Mouse (Mus musculus) limb, embryonic 13.5 days (tissue): ENCODE measurements at regions not wholly inside any gene's neighbourhood (a gene's known extent, or its start where the extent isn't known, plus 50 kb on each side); places are given as distances from the start of the nearest gene placed in this dataset.

Experiments
- ATAC-seq: fragments of 200-750 bp; cut with Nextera tagmentation; 2 replicates; pipeline ENCODE4 v1.8.0; 2017; ENCODE audit warnings: low read depth, moderate number of reproducible peaks, moderate TSS enrichment; ENCODE audit not compliant: low FRiP score
- H3K27ac ChIP-seq: fragments of 300-500 bp; sonication (generic); 2 replicates; pipeline ENCODE4 v1.5.1; 2015; ENCODE audit warnings: inconsistent platforms, mild to moderate bottlenecking, moderate library complexity
- H3K27me3 ChIP-seq: fragments of 300-500 bp; sonication (generic); 2 replicates; pipeline ENCODE4 v1.6.1; 2015; ENCODE audit warnings: mild to moderate bottlenecking, inconsistent platforms
- H3K36me3 ChIP-seq: fragments of 300-500 bp; sonication (generic); 2 replicates; pipeline ENCODE4 v1.6.1; 2015; ENCODE audit warnings: inconsistent platforms, mild to moderate bottlenecking, moderate library complexity
- H3K4me1 ChIP-seq: fragments of 300-500 bp; sonication (generic); 2 replicates; pipeline ENCODE4 v1.6.1; 2015; ENCODE audit warnings: inconsistent platforms
- H3K4me2 ChIP-seq: fragments of 300-500 bp; sonication (generic); replicated peaks from 2 replicates; pipeline ENCODE4 v1.6.1; 2015; ENCODE audit warnings: inconsistent platforms, mild to moderate bottlenecking, moderate library complexity
- H3K4me3 ChIP-seq: fragments of 300-500 bp; sonication (generic); 2 replicates; pipeline ENCODE4 v1.5.1; 2015; ENCODE audit warnings: moderate library complexity, mild to moderate bottlenecking, inconsistent platforms
- H3K9ac ChIP-seq: fragments of 300-500 bp; sonication (generic); 2 replicates; pipeline ENCODE4 v1.6.1; 2015; ENCODE audit warnings: mild to moderate bottlenecking, inconsistent platforms
- H3K9me3 ChIP-seq: fragments of 300-500 bp; sonication (generic); 2 replicates; pipeline ENCODE4 v1.6.1; 2016; ENCODE audit warnings: inconsistent platforms
- WGBS: fragments of 180-500 bp; shearing (Covaris S2); methylation state at CpG from one replicate; pipeline ENCODE4 v1.1.7; 2015; 5-methylcytosine and 5-hydroxymethylcytosine counted together

DNA sequence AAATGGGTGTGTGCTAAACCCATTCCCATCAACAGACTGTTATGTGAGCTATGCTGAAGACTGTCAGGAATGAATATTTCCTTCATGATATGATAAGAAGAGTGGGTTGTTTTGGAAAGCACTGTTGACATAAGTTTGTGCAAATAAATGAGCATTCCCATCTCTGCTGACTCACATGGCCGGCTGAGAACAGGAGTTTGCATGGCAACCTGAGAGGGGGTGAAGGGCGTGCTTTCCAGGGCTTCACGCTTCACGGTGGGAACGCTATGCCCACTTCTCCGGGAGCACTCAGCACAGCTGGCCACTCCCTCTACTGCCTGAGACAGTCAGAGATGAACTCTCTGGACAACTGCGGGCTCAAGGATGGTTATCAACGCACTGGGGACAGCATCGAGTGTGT lies 348.9 kb upstream of the Slc24a5 start:
- Histone ChIP-seq H3K4me3 (no peak overlapping the region), H3K9me3 (no peaks in the 10 kb centered on the region), H3K36me3 (no peaks in the 10 kb centered on the region), H3K27ac (no peak overlapping the region), H3K9ac (no peak overlapping the region), H3K4me1 (peaks cover 9% of the 10 kb centered on the region), H3K27me3 (no peaks in the 10 kb centered on the region), H3K4me2 (no peak overlapping the region)
- WGBS: 77% methylated on average over 9 of the region's 9 CpGs
- ATAC-seq: no peak

DNA sequence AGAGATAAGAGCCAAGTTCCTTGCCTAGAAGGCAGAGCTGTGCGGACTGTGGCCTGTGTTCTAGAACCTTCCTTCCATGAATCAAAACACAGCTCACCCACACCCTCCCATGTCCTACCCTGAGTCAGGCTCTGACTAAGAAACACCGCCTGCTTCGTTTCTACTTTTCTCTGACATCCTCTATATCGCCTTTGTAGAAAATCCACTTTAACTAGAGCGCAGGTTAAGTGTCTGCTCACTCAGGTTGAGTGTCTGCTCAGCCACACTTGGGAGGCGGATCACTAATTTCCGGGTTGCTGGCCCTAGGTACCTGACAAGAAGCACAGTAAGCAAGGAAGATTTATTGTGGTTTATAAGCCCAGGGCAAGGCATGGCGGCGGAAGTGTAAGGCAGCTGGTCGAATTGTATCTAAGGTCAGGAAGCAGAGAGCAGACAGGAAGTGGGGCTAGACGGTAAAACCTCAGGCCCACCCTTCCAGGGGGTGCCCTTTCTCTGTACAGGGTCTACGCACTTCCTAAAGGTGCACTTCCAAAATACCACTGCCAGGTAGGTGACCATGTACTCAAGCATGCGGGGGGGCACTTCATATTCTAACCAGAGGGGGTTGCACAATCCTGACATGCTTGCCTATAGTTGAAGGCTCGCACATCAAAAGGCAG lies 348.0 kb upstream of the Slc24a5 start:
- no peak overlapping the region for H3K9ac ChIP-seq
- no peaks in the 10 kb centered on the region for H3K9me3 ChIP-seq
- no peak overlapping the region for H3K27ac ChIP-seq
- 48% methylated on average over 14 of the region's 14 CpGs for WGBS
- peaks cover 9% of the 10 kb centered on the region for H3K4me1 ChIP-seq
- no peaks in the 10 kb centered on the region for H3K27me3 ChIP-seq
- no peak for ATAC-seq
- H3K4me2 ChIP-seq: no peak overlapping the region
- H3K36me3 ChIP-seq: no peaks in the 10 kb centered on the region
- no peak overlapping the region for H3K4me3 ChIP-seq

- no peaks in the 10 kb centered on the region for H3K27me3 ChIP-seq
- no peak overlapping the region for H3K4me2 ChIP-seq
- H3K9me3 ChIP-seq: no peaks in the 10 kb centered on the region
- H3K9ac ChIP-seq: no peak overlapping the region
- WGBS: 82% methylated on average over 14 of the region's 14 CpGs
- no peak overlapping the region for H3K27ac ChIP-seq
- no peaks in the 10 kb centered on the region for H3K36me3 ChIP-seq
- ATAC-seq: no peak
- H3K4me1 ChIP-seq: peaks cover 9% of the 10 kb centered on the region
- no peak overlapping the region for H3K4me3 ChIP-seq
These were observed 347.1 kb upstream of the Slc24a5 start for GRCm38 (mm10) chr2:124720593-124721445.

- WGBS: 61% methylated on average over 4 of the region's 4 CpGs
- Histone ChIP-seq H3K27ac (no peak overlapping the region), H3K9ac (no peak overlapping the region), H3K9me3 (no peaks in the 10 kb centered on the region), H3K4me2 (no peak overlapping the region), H3K27me3 (no peaks in the 10 kb centered on the region), H3K4me3 (no peak overlapping the region), H3K4me1 (peaks cover 9% of the 10 kb centered on the region), H3K36me3 (no peaks in the 10 kb centered on the region)
- no peak for ATAC-seq
These were observed 343.8 kb upstream of the Slc24a5 start for GRCm38 (mm10) chr2:124724171-124724570.

DNA sequence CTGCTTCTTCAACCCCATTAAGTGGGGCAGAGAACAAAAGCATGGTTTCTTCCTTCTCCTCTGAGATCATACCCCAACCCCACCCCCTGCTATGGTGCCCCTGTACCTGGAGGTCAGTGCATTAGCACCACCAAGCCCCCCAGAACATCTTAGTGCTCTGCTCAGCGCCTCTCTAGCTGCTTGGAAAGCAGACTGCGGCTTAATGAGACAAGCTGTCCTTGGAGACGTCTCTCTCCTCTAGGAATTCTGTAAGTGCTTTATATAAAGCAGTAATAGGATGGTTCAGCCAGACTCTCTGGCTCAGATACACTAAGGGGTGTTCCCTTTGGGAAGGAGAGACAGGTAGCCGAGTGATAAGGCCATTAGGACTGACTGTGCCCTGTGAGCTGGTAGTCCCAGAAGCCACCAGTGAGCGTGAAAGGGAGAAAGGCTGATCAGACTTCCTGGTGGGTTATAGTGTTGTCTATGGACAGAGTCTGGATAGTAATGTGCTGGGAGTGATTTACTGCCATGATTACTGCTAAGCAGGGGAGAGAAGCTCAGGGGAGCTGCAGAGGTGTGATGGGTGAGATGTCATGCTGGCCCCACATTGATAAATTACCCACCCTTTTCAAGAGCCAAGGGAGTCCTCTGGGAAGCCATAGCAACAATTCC lies 343.0 kb upstream of the Slc24a5 start:
- H3K9ac ChIP-seq: no peak overlapping the region
- H3K36me3 ChIP-seq: no peaks in the 10 kb centered on the region
- ATAC-seq: no peak
- 49% methylated on average over 5 of the region's 5 CpGs for WGBS
- H3K9me3 ChIP-seq: no peaks in the 10 kb centered on the region
- no peak overlapping the region for H3K4me3 ChIP-seq
- peaks cover 7% of the 10 kb centered on the region for H3K4me1 ChIP-seq
- no peak overlapping the region for H3K4me2 ChIP-seq
- H3K27me3 ChIP-seq: no peaks in the 10 kb centered on the region
- H3K27ac ChIP-seq: no peak overlapping the region

DNA sequence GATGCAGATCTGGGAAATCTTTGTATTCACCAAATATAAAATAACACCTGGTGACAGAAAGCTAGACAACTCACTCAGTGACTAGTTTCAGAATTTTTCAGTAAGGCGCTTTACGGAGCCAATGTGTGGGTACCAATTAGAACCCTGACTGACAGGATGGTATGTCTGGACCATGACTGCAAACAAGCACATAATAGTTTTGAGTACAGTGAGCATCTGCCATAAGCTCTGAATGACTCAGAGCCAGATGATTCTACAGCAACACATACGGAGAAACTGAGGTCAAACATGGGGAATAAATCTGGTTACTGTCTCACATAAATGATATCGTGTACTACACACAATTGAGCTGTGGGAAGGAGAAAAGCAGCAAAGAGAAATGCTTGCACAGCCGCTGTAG lies 339.9 kb upstream of the Slc24a5 start:
- 0 out of 2 replicates have a peak, but pooled peaks cover 2% of the 10 kb centered on the region for H3K4me1 ChIP-seq
- no peaks in the 10 kb centered on the region for H3K9me3 ChIP-seq
- no peak overlapping the region for H3K9ac ChIP-seq
- H3K27ac ChIP-seq: no peak overlapping the region
- H3K36me3 ChIP-seq: no peaks in the 10 kb centered on the region
- WGBS: 89% methylated on average over 5 of the region's 5 CpGs
- ATAC-seq: no peak
- H3K27me3 ChIP-seq: no peaks in the 10 kb centered on the region
- H3K4me2 ChIP-seq: no peak overlapping the region
- no peak overlapping the region for H3K4me3 ChIP-seq

DNA sequence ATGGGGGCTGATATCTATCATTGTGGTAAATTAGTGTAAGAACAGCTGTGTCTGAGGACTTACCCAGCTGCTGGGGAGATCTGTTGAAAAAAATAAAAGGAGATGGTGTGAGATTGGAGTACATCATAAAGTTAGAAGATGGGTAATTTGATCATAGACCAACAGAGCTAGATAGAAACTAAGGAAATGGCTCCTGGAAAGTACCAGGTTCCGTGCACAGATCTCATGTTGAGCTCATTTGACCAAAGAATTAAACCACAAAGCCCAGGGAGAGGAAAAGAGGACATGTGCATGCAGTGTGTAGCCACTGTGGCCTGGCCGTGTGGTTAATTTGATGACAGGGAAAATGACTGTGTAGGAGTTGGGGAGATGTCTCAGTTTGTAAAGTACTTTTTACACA lies 335.3 kb upstream of the Slc24a5 start:
- Histone ChIP-seq H3K4me2 (no peak overlapping the region), H3K9ac (no peak overlapping the region), H3K4me1 (0 out of 2 replicates have a peak, but pooled peaks cover 2% of the 10 kb centered on the region), H3K4me3 (no peak overlapping the region), H3K36me3 (no peaks in the 10 kb centered on the region), H3K27me3 (no peaks in the 10 kb centered on the region), H3K27ac (no peak overlapping the region), H3K9me3 (no peaks in the 10 kb centered on the region)
- 70% methylated on average over 2 of the region's 2 CpGs for WGBS
- ATAC-seq: no peak

DNA sequence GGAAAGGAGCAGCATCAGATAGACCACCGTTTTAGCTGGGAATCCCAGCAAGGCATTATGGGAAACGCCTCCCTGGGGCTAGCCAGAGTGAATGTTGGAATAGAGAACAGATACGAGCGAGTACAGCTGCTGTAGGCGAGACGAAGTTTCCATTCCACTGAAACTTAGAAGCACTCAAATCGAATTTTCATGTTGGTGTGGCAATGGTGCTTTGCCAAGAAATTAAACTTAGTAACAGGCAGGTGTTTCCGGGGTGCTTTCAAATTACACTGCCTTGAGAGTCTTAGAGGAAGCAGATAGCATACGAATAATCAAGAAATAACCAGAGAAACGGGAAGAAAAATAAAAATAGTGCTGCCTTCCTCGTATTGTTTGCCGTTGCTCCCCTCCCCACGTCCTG lies 327.1 kb upstream of the Slc24a5 start:
- Histone ChIP-seq H3K27me3 (no peaks in the 10 kb centered on the region), H3K9me3 (no peaks in the 10 kb centered on the region), H3K4me1 (peaks cover 4% of the 10 kb centered on the region; the same call in 1 of the 2 replicates), H3K27ac (no peak overlapping the region), H3K36me3 (no peaks in the 10 kb centered on the region), H3K4me3 (no peak overlapping the region), H3K9ac (no peak overlapping the region), H3K4me2 (no peak overlapping the region)
- 59% methylated on average over 13 of the region's 13 CpGs for WGBS
- no peak for ATAC-seq

DNA sequence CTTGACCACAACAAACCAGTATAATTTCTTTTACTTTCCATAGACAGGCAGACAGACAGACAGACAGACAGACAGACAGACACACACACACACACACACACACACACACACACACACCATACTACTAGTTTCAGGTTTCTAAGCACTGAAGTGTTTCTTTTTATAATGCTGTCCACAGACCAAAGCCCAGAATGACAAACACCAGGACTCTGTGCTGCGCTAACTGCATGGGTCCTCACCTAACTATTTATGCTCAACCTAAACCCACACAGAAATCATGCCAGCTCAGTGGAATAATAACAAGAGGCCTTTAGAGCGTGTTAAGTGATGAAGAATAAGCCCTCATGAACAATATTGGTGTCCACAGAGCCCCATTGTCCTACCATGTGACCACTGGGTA lies 325.0 kb upstream of the Slc24a5 start:
- H3K9ac ChIP-seq: no peak overlapping the region
- no peak for ATAC-seq
- H3K27me3 ChIP-seq: no peaks in the 10 kb centered on the region
- no peaks in the 10 kb centered on the region for H3K9me3 ChIP-seq
- no peak overlapping the region for H3K4me2 ChIP-seq
- no peak overlapping the region for H3K27ac ChIP-seq
- peaks cover 4% of the 10 kb centered on the region; the same call in 1 of the 2 replicates for H3K4me1 ChIP-seq
- no peak overlapping the region for H3K4me3 ChIP-seq
- H3K36me3 ChIP-seq: no peaks in the 10 kb centered on the region
- WGBS: 90% methylated on average over 2 of the region's 2 CpGs

DNA sequence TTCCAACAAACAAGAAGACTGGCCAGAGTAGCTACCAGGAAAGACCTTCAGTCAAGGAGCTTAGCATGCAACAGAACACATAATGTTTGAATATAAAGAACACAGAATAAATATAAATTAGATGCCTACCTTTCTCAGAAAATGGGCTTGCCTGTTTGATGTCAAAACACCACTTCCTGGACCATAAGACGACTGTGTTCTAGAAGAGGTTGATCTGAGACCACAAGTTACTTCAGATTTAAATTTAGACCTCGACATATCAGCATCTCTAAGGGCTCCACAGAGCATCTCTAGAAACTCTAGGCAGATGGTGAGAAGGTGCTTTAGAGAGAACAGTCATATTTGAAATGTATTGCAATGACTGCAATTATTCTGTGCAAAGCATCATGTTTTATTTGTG lies 322.9 kb upstream of the Slc24a5 start:
- Histone ChIP-seq H3K4me3 (no peak overlapping the region), H3K27ac (no peak overlapping the region), H3K27me3 (no peaks in the 10 kb centered on the region), H3K4me1 (peaks cover 4% of the 10 kb centered on the region; the same call in 1 of the 2 replicates), H3K4me2 (no peak overlapping the region), H3K36me3 (no peaks in the 10 kb centered on the region), H3K9ac (no peak overlapping the region), H3K9me3 (no peaks in the 10 kb centered on the region)
- ATAC-seq: no peak
- WGBS: 78% methylated on average over 2 of the region's 2 CpGs

DNA sequence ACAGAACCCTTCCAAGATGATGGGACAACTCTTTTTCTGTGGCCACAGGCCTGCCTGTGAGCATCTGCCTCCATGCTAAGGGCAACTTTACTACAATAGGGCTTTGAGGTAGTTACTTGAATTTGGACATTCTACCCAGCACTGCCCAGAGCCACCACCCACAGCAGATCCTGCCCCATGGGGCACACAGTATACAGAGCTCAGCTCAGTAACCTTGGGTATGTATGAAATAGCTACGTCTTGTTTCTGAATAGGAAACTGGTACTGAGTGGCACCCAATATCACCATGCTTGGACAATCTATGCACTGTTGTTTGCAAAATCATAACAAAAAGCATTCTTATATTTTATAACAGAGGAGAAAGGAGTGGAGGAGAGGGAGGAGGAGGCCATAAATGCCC lies 320.8 kb upstream of the Slc24a5 start:
- 91% methylated on average over 1 of the region's 1 CpGs for WGBS
- no peaks in the 10 kb centered on the region for H3K4me1 ChIP-seq
- ATAC-seq: no peak
- no peak overlapping the region for H3K4me3 ChIP-seq
- H3K9me3 ChIP-seq: 0 out of 2 replicates have a peak, but pooled peaks cover 3% of the 10 kb centered on the region
- no peaks in the 10 kb centered on the region for H3K27me3 ChIP-seq
- no peak overlapping the region for H3K4me2 ChIP-seq
- no peak overlapping the region for H3K9ac ChIP-seq
- no peak overlapping the region for H3K27ac ChIP-seq
- H3K36me3 ChIP-seq: no peaks in the 10 kb centered on the region

DNA sequence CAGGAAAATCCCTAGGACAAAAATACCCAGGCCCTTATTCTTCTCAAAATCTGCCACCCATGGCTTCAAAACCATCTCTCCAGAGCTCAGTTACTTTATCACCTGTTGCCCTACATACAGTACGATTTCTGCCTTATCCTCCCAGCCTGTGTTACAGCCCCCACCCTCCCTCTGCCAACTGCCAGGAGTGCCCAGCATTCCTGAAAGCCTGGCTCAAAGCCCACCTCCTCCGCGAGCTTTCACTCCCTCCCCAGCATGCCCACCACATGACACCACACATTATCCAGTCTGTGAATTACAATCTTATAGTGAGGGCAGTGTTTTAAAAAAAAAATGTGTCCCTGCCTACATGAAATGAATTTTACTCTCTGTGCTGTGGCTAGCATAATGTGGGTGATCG lies 320.3 kb upstream of the Slc24a5 start:
- H3K9ac ChIP-seq: no peak overlapping the region
- WGBS: 63% methylated on average over 4 of the region's 4 CpGs
- 0 out of 2 replicates have a peak, but pooled peaks have one; percentile 57 for ATAC-seq
- H3K4me3 ChIP-seq: no peak overlapping the region
- no peaks in the 10 kb centered on the region for H3K27me3 ChIP-seq
- H3K27ac ChIP-seq: no peak overlapping the region
- no peaks in the 10 kb centered on the region for H3K4me1 ChIP-seq
- H3K4me2 ChIP-seq: no peak overlapping the region
- no peaks in the 10 kb centered on the region for H3K36me3 ChIP-seq
- 0 out of 2 replicates have a peak, but pooled peaks cover 3% of the 10 kb centered on the region for H3K9me3 ChIP-seq
